Mouse (Mus musculus) liver (tissue): ENCODE results near the gene Usp40.
"Not testable (repeated sequence)": the region's sequence is repeated elsewhere in the genome, so short reads cannot be mapped to it uniquely, and the experiment has no call there.

ENCODE experiments used
- DNase-seq: peaks from one replicate; pipeline ENCODE4 v3.0.0-alpha.2; 2020; ENCODE audit warnings: mixed read lengths

Gene Usp40

GRCm38 (mm10) chr1:88008211-88008697 lies at the start of gene Usp40:
Gene Usp40, minus strand, starts transcription at chr1:88008551.
- DNase-seq, result peak; percentile 82

GRCm38 (mm10) chr1:88055088-88055487 lies 46.7 kb upstream of the Usp40 start, which contains the start of gene Ugt1a10:
Gene Ugt1a10, plus strand, starts transcription at chr1:88055388.
- no peak for DNase-seq

GRCm38 (mm10) chr1:88047408-88047807 lies 39.1 kb upstream of the Usp40 start:
- not testable (repeated sequence) for DNase-seq

GRCm38 (mm10) chr1:88044832-88045437 lies 36.6 kb upstream of the Usp40 start:
- not testable (repeated sequence) for DNase-seq

GRCm38 (mm10) chr1:88043044-88043443 lies 34.7 kb upstream of the Usp40 start:
- not testable (repeated sequence) for DNase-seq

GRCm38 (mm10) chr1:88025244-88025643 lies 16.9 kb upstream of the Usp40 start:
- DNase-seq, result not testable (repeated sequence)

GRCm38 (mm10) chr1:88015371-88015770 lies 7.0 kb upstream of the Usp40 start:
- DNase-seq, result no peak

GRCm38 (mm10) chr1:88014671-88015070 lies 6.3 kb upstream of the Usp40 start:
- no peak for DNase-seq

- DNase-seq, result no peak
Measured at GRCm38 (mm10) chr1:88014194-88014593, 5.8 kb upstream of the Usp40 start.

- no peak for DNase-seq
Measured at GRCm38 (mm10) chr1:88013726-88014125, 5.4 kb upstream of the Usp40 start.

GRCm38 (mm10) chr1:88009521-88009920 lies 1.2 kb upstream of the Usp40 start:
- no peak for DNase-seq

GRCm38 (mm10) chr1:88008735-88009134 lies 384 bp upstream of the Usp40 start:
- no peak for DNase-seq

- no peak for DNase-seq
Measured at GRCm38 (mm10) chr1:88007692-88008210, 600 bp downstream of the Usp40 start.

GRCm38 (mm10) chr1:87992716-87993115 lies 15.6 kb downstream of the Usp40 start:
- DNase-seq, result no peak

GRCm38 (mm10) chr1:87982291-87982690 lies 26.1 kb downstream of the Usp40 start:
- no peak for DNase-seq

- DNase-seq, result no peak
Measured at GRCm38 (mm10) chr1:87970381-87970780, 38.0 kb downstream of the Usp40 start.

GRCm38 (mm10) chr1:87961459-87962167 lies 46.7 kb downstream of the Usp40 start:
- DNase-seq, result peak; percentile 88

- peak; percentile 54 for DNase-seq
Measured at GRCm38 (mm10) chr1:87960752-87961151, 47.6 kb downstream of the Usp40 start.

GRCm38 (mm10) chr1:87959998-87960431 lies 48.3 kb downstream of the Usp40 start:
- DNase-seq, result peak; percentile 63

GRCm38 (mm10) chr1:87959532-87959931 lies 48.8 kb downstream of the Usp40 start:
- DNase-seq, result no peak

GRCm38 (mm10) chr1:87958931-87959330 lies 49.4 kb downstream of the Usp40 start:
- no peak for DNase-seq

GRCm38 (mm10) chr1:87953073-87953472 lies 55.3 kb downstream of the Usp40 start:
- no peak for DNase-seq

- no peak for DNase-seq
Measured at GRCm38 (mm10) chr1:87951641-87952040, 56.7 kb downstream of the Usp40 start.

GRCm38 (mm10) chr1:87947681-87948091 lies 60.7 kb downstream of the Usp40 start:
- no peak for DNase-seq
